ENCODE assay signal across 25 mouse cellular contexts in the genomic region with DNA sequence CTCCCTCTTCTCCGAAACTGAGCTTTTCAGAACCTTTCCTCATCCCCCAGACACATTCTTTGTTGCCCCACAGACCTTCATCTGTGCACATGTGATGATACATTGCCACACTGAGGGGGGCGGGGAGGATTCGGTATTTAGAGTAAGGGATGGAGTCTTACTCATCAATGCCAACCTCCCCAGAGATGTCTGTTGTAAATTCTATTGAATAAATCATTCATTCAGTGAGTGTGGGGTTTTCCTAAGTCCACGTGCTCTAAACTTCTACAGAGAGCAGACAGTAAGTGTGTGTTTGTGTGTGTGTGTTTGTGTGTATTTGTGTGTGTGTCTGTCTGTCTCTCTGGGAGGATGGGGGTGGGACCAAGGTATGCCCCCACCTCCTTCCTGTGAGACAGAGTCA. TPM values are rescaled to one million over a fixed set of nuclear protein-coding genes. Genes with fewer than 3 reads are reported as not detected.
"Had no signal": no experiment of that assay in that cellular context is flagged by ENCODE, and none has a peak within 500 bp of the region (broad histone marks: within the 10 kb centered on the region; RNA-seq: fewer than 3 reads in every experiment).

No protein-coding gene starts in this region.

- H3K36me3 ChIP-seq: heart, embryonic 10.5 days; heart, embryonic 13.5 days; heart, embryonic 15.5 days; hindbrain, embryonic 13.5 days; hindbrain, embryonic 15.5 days; intestine, embryonic 15.5 days; limb, embryonic 10.5 days; limb, embryonic 12.5 days; liver, embryonic 13.5 days had no signal

- H3K9ac ChIP-seq: heart, embryonic 13.5 days; heart, embryonic 15.5 days; hindbrain, embryonic 13.5 days; hindbrain, embryonic 15.5 days; intestine, embryonic 15.5 days; limb, embryonic 12.5 days; liver, embryonic 13.5 days had no signal

- H3K9me3 ChIP-seq: heart, embryonic 10.5 days; heart, embryonic 13.5 days; heart, embryonic 15.5 days; hindbrain, embryonic 13.5 days; hindbrain, embryonic 15.5 days; intestine, embryonic 15.5 days; limb, embryonic 10.5 days; limb, embryonic 12.5 days; liver, embryonic 13.5 days had no signal

- ATAC-seq: hindbrain, postnatal 0 days; inflammation-experienced regulatory T-cells, adult 6 months; intestine, embryonic 15.5 days; intestine, postnatal 0 days had no signal

- DNase-seq: gastrocnemius, postnatal 10 days; gastrocnemius, postnatal 25 days; heart, adult 18-20 months; heart, postnatal 14 days; heart, postnatal 36 days; kidney, adult 18-20 months; kidney, adult 8-10 months; kidney, postnatal 10 days; kidney, postnatal 4 days; liver; liver, embryonic 13.5 days had no signal

- H3K27me3 ChIP-seq: heart, embryonic 15.5 days; hindbrain, embryonic 13.5 days; hindbrain, embryonic 15.5 days; intestine, embryonic 15.5 days; limb, embryonic 12.5 days; liver, embryonic 13.5 days had no signal

- H3K4me3 ChIP-seq: heart, embryonic 10.5 days; heart, embryonic 13.5 days; heart, embryonic 15.5 days; hindbrain, embryonic 13.5 days; hindbrain, embryonic 15.5 days; intestine, embryonic 15.5 days; layer of hippocampus, adult 2 months; left cerebral cortex, adult 2 months; limb, embryonic 10.5 days; limb, embryonic 12.5 days; liver, embryonic 13.5 days had no signal

- H3K4me1 ChIP-seq: liver, embryonic 13.5 days had no signal

- H3K4me2 ChIP-seq: heart, embryonic 13.5 days; heart, embryonic 15.5 days; hindbrain, embryonic 13.5 days; hindbrain, embryonic 15.5 days; intestine, embryonic 15.5 days; limb, embryonic 12.5 days; liver, embryonic 11.5 days; liver, embryonic 13.5 days had no signal

- H3K27ac ChIP-seq: heart, embryonic 10.5 days; heart, embryonic 13.5 days; heart, embryonic 15.5 days; hindbrain, embryonic 13.5 days; hindbrain, embryonic 15.5 days; hindbrain, postnatal 0 days; intestine, embryonic 15.5 days; layer of hippocampus, adult 2 months; left cerebral cortex, adult 2 months; limb, embryonic 10.5 days; limb, embryonic 12.5 days; liver, embryonic 13.5 days had no signal

RNA-seq across cellular contexts. Expression of a gene that starts 22.1 kb away (rescaled TPM):
- total RNA-seq: hindbrain, postnatal 0 days had no signal
- polyA plus RNA-seq: limb, embryonic 10.5 days; limb, embryonic 12.5 days had no signal
